Mouse (Mus musculus): ENCODE data around the gene Olfr588-ps1.
"Not testable (repeated sequence)": the region's sequence is repeated elsewhere in the genome, so short reads cannot be mapped to it uniquely, and the experiment has no call there.

Olfr588-ps1 gene

GRCm38 (mm10) chr7:103140579-103140978 lies at the start of gene Olfr588-ps1:
Olfr588-ps1 (plus strand) TSS chr7:103140879.
- CTCF ChIA-PET, result no interaction called here

GRCm38 (mm10) chr7:103097420-103097819 lies 43.3 kb upstream of the Olfr588-ps1 start, which contains the start of gene Olfr585:
Olfr585 (plus strand) TSS chr7:103097720.
- CTCF ChIA-PET, result no interaction called here
- POLR2A ChIA-PET, result no interaction called here

More at GRCm38 (mm10) chr7:103140579-103140978, at the start of gene Olfr588-ps1:
- POLR2A ChIA-PET, result no interaction called here

GRCm38 (mm10) chr7:103119406-103119805 lies 21.3 kb upstream of the Olfr588-ps1 start:
- CTCF ChIA-PET, result interaction anchor here in 3 of 4 experiments (0.5 to 1.0 kb wide), 3 partner anchors 103 to 612 kb away, joined by 3 to 5 read pairs (median 3); no protein-coding TSS in a partner anchor
- POLR2A ChIA-PET, result no interaction called here

GRCm38 (mm10) chr7:103125538-103125937 lies 15.1 kb upstream of the Olfr588-ps1 start, which contains the start of gene Olfr586:
Olfr586 (minus strand) TSS chr7:103125638.
- ChIA-PET CTCF (interaction anchor here in 1 of 4 experiments (0.9 kb wide), 1 partner anchor 612 kb away, joined by 3 read pairs; no protein-coding TSS in a partner anchor), POLR2A (interaction anchor here in 2 of 4 experiments (0.6 kb wide), 2 partner anchors 451 to 1551 kb away, joined by 3 to 4 read pairs; no protein-coding TSS in a partner anchor)

- ChIA-PET POLR2A (no interaction called here), CTCF (no interaction called here)
Measured at GRCm38 (mm10) chr7:103156256-103156655, 15.6 kb downstream of the Olfr588-ps1 start, which contains the start of gene Olfr589. Olfr589 (minus strand) TSS chr7:103156356.

GRCm38 (mm10) chr7:103169697-103170096 lies 29.0 kb downstream of the Olfr588-ps1 start:
- ChIA-PET CTCF (no interaction called here), POLR2A (no interaction called here)

- ChIA-PET POLR2A (no interaction called here), CTCF (no interaction called here)
Measured at GRCm38 (mm10) chr7:103178240-103178639, 37.6 kb downstream of the Olfr588-ps1 start, which contains the start of gene Olfr591. Olfr591 (minus strand) TSS chr7:103178340.

GRCm38 (mm10) chr7:103184503-103184902 lies 43.8 kb downstream of the Olfr588-ps1 start, which contains the start of gene Olfr592:
Olfr592 (plus strand) TSS chr7:103184803.
- POLR2A ChIA-PET, CTCF ChIA-PET: not testable (repeated sequence)
